Mouse (Mus musculus): ENCODE results near the gene Mocs2. TPM values are rescaled to one million over a fixed set of nuclear protein-coding genes. Genes with fewer than 3 reads are reported as not detected.

The Mocs2 gene
- polyA plus RNA-seq, 1 experiment = 185 TPM

Other genes with a start within 250 kb of the Mocs2 start
- gene Itga2, start 113.9 kb downstream of the Mocs2 start, polyA plus RNA-seq (2012; ENCODE audit: insufficient read depth, insufficient read length, missing spikeins) = 0.20 and 1.7 TPM in 2 replicates

Measured in brown adipose tissue, adult 24 weeks (tissue).